Mouse (Mus musculus) gonadal fat pad, adult 2 months (tissue): Measurements from ENCODE around the gene Slc4a8. TPM values are rescaled to one million over a fixed set of nuclear protein-coding genes. Genes with fewer than 3 reads are reported as not detected.

Experiments
- DNase-seq: peaks from one replicate; pipeline ENCODE4 v3.0.0-alpha.2; 2012; ENCODE audit warnings: low read depth
- polyA plus RNA-seq: library from polyadenylated mRNA; depleted of rRNA; stranded (reverse); fragments of >200 nt; gene quantifications from 2 replicates; pipeline ENCODE4 v1.2.3, GENCODE M21; 2012; rRNA removed

The Slc4a8 gene
- polyA plus RNA-seq, 1 experiment: 14.2 TPM

DNA sequence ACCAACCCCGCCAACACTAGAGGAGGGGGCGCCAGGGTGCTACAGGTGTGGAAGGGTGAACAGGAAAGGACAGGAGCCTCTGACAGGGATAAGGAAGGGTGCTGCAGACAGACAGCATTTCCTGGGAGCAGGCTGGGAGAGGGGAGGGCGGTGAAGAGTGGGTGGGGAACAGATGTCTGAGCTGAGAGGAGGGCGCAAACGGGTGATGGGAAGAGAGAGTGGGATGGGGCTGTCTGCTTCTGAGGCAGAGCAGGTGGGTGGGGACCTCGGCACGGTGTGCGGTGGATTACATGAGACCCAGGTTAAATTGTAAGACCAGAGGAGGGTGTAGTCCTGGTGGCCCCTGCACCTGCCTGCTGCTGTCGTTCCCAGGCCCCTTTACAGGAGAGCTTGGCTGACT lies 68.2 kb downstream of the Slc4a8 start:
- DNase-seq: no peak

DNA sequence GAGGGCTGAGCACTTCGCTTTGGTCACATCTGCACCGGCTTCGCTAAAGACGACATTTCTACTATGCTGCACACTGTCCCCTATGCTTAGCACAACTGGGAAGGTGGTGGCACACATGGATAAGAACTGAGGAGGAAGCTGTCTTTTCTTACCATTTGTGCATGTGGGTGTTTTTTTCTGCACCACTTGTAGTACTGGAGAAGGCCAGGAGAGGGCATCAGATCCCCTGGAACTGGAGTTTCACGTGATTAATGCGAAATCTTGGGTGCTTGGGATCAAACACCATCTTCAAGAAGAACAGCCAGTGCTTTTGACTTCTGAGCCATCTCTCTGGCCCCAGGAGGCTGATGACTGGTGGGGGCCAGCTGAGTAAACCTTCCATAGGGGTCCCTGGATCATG lies 69.1 kb downstream of the Slc4a8 start:
- DNase-seq: no peak

DNA sequence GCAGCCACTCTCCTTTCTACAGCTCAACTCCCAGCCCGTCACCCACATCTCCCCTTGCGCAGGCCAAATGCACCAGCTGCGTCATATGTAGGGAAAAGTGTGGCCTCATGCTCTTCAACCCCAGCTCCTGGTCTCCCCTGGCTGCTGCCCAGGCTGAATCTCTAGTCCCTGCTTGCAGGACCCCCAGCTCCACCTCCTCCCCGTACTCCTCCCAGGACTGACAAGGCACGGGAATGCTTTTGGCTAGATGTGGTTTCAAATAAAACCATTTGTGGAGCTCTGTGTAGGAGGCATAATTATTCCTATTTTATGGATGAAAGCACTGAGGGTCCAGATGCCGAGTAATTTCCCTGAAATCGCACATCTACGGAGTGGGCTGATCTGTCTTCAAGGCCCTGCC lies 70.6 kb downstream of the Slc4a8 start:
- DNase-seq: no peak

DNA sequence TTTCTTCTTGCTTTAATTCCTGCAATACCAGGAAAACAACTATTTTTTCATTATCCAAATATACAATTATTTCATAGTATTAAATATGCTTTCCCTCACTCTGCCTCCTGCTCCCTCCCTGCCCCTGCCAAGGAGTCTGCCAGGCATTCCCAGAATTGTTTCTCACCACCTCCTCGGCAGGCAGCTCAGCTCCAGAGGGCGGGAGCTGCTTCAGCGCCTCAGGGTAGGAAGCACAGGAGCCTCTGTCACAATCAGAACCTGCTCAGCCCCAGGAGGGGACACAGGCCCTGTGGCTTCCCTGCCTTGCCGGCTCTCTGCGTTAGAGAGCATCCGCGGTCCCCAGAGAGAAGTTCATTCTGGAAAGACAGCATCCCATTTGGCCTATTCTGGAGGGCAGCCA lies 71.2 kb downstream of the Slc4a8 start:
- no peak for DNase-seq

DNA sequence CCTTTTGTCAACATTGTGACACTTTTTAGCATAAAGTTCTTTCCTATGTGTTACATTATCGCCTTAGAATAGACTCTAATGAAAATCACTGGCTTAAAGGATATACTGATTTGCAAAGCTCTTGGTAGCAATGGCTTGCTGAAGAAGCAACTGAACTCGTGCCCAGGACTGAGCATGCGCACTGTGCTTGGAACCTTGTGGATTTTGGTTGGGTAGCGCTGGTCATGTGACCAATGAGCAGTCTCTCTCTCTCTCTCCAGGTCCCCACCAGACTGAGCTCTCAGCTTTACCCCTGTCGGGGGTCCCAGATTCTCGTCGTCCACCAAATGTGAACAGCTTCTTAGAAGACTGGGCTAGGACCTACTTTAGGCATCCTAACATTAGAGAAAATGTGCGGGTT lies 75.2 kb downstream of the Slc4a8 start:
- DNase-seq: no peak

DNA sequence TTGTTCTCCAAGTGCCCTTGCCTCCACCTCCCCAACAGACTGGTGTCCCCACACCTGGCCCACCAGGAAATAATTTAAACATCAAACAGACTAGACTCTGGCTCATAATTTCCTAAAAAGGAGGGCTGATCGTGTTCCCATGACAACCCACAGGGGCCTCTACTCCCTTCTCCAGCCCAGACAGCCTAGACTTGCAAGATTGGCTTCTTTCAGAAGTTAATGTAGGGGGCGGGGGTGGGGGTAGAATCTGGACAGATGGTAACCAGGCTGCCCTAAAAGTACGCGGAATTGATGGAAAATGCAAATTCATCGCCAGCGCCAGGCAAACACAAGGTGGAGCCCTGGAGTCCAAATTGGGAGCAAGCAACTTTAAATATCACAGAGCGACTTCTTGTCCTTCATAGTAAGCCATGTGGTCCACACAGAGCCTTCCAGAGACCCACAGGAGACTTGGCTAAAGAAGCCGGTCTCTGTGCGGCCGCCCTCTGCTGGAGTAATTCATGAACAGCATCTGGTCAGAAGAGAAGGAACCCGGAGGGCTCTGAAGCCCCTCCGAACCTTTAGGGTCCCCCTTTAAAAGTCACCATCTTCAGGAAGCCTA lies 77.2 kb downstream of the Slc4a8 start:
- no peak for DNase-seq

DNA sequence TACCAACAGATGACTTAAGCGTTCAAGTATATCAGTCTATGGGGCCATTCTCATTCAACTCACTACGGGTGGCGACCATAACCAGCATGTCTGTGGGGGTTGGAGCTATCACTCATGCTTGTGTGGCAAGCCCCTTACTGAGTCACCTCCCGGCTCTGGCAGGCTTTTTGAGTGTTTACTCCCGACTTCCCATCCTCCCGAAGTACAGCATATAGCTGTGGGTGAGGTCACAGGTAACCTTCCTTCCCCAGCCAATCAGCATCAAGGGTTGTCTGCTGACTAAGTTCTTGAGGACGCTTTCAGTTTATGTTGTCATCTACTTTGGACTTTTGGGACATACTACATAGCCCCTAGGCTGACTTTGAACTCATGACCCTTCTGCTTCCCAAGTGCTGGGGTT lies 82.8 kb downstream of the Slc4a8 start:
- no peak for DNase-seq

DNA sequence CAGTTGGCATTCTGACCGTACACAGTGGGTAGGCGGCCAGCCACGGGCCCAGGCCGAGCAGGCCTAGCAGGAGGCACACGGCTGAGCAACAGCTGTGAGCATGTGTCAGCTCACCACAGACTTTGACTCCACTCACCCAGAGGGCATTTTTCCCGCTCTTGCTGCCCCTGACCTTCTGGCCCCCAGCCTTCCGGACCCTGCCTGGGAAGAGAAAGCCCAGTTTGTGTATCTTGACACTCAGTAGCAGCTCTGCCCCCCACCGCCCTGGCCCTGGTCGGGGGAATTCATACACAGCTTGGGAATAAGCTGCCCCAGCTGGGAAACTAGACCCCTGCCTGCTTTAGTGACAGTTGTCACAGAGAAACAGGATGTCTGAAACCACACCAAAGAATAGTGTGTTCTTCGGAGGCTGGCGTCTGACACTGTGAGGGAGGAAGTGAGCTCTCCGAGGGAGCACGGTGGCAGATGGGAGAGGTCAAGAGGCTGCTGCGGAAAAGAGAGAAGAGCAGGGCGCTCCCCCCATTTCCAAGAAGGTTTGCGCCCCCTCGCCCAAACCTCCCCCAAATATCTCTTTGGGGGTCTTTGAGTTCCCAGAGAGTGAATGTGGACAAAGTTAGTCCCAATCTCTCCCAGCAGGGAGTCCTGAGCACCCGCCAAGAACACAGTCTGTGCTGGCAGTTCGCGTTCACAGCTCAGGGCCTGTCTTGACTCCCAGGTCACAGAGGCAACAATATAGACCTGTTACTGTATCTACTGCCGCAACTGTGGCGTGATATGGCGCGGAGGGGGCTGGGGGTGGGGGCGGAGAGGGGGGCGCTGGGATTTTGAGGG lies 83.7 kb downstream of the Slc4a8 start:
- no peak for DNase-seq

DNA sequence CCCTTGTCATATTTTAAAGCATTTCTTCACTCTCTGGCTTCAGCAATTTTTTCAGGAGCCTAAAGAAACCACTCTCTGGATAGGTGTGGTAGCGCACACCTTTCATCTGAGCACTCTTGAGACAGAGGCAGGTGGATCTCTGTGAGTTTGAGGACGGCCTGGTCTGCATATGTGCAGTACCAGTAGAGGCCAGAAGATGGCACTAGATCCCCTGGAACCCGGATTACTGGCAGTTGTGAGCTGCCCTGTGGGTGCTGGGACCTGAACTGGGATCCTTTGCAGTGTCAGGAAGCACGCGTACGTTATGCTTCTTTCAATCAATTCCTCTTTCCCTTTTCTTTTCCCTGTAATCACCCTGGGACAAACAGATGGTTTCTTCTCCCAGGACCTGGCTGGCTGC lies 85.6 kb downstream of the Slc4a8 start:
- no peak for DNase-seq

DNA sequence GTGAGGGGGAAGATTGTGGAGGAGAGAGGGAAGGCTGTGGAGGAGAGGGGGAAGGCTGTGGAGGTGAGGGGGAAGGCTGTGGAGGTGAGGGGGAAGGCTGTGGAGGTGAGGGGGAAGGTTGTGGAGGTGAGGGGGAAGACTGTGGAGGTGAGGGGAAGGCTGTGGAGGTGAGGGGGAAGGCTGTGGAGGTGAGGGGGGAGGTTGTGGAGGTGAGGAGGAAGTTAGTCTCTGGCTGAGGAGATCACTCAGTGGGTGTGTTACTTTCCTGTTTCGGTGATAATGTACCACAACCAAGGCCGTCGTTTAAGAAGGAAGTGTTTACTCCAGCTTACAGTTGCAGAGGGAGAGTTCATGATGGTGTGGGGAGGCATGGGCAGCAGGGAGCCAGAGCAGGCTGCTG lies 96.0 kb downstream of the Slc4a8 start:
- DNase-seq: no peak

DNA sequence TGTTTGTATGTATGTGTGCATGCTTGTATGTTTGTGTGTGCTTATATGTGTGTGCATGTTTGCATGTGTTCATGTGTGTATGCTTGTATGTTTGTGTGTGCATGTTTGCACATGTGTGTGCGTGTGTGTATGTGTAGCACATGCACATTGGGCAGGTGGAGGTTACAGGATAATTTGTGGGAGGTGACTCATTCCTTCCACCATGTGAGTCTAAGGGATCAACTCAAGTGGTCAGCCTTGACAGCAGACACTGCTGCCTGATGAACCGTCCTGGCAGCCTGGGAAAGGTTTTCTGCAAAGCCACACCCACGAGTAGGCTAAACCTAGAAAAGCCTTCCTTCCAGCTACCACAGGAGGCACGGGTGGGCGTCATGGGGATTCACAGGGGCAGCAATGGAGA lies 99.3 kb downstream of the Slc4a8 start:
- DNase-seq: no peak

DNA sequence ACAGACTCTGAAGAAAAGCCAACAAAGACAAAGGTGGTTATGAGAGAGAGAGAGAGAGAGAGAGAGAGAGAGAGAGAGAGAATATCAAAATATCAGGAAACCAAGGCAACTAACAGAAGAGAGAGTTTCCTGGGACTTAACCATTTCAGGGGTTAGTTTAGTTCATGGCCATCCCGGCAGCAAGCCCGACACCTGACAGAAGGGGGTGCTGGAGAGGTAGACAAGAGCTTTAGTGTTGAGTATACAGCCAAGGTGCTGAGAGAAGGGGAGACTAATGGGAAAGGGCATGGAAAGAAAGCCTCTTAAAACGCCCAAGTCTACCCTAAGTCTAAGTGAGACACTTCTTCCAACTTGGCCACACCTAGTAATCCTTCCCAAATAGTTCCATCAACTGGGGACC lies 104.0 kb downstream of the Slc4a8 start:
- DNase-seq: no peak

DNA sequence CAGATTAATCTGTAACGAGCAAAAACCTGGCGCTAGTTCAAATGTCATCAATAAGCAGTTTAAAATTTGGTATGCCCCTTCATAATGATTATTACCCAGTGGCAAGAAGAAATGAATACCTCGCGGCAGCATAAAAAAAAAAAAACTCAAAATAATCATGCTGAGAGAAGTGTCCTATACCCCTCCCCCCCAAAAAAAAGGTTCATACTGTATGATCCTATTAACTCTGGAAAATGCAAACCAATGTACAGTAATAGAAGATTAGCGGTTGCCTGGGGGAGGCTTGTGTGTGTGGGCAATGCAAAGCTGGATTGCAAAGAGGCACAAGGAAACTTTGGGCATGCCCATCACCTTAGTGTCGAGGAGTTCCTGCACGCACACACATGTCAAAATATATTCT lies 108.0 kb downstream of the Slc4a8 start, which contains the start of gene Scn8a:
Scn8a (plus strand) TSS at position 301 of the 400 bp plus-strand sequence.
- DNase-seq: no peak

DNA sequence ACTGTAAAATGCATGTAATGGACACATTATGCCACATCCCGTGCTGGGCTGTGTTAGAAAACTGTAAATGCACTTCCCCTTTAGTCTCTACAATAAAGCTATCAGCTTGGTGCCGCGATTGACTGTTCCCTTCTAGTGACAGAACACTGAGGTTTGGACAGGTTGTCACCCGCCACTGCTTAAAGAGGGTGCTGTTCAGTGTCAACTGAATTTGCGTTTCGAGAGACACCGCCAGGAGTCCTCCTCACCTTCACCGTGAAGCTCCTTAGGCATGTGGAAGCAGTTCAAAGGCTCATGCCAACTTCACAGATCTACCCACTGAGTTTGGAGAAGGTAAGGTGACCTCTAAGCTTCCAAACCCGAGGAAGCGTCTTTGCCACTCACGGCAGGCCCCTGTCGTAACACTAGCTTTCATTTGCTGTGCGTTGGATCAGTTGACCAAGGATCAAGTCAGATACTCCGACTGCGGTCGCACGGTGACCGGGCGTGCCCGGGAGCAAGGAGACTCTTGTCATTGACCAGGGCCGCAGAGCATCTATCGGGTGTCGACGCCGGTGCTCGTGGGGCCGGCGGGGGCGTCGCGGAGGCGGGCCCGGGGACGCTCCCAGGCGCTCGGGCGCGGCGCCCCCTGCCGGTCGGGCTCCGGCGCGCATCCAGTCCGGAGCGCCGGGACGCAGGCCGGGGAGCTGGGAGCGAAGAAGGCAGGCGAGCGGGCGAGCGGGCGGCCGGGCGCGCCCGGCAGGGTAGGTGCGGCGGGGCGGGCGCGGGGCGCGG lies 108.6 kb downstream of the Slc4a8 start:
- no peak for DNase-seq

DNA sequence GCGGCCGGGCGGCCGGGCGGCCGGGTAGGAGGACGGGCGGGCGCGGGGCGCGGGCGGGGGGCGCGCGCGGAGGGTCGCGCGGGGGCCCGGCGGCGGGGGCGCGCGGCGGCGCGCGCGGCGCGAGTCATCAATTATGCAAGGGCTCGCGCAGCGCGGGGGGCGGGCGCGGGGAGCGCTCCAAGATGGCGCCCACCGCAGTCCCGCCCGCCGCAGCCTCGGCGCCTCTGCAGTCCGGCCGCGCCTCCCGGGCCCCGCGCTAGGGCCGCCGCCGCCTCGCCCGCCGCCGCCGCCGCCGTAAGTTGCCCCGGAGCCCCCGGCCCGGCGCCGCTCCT lies 109.2 kb downstream of the Slc4a8 start:
- no peak for DNase-seq

DNA sequence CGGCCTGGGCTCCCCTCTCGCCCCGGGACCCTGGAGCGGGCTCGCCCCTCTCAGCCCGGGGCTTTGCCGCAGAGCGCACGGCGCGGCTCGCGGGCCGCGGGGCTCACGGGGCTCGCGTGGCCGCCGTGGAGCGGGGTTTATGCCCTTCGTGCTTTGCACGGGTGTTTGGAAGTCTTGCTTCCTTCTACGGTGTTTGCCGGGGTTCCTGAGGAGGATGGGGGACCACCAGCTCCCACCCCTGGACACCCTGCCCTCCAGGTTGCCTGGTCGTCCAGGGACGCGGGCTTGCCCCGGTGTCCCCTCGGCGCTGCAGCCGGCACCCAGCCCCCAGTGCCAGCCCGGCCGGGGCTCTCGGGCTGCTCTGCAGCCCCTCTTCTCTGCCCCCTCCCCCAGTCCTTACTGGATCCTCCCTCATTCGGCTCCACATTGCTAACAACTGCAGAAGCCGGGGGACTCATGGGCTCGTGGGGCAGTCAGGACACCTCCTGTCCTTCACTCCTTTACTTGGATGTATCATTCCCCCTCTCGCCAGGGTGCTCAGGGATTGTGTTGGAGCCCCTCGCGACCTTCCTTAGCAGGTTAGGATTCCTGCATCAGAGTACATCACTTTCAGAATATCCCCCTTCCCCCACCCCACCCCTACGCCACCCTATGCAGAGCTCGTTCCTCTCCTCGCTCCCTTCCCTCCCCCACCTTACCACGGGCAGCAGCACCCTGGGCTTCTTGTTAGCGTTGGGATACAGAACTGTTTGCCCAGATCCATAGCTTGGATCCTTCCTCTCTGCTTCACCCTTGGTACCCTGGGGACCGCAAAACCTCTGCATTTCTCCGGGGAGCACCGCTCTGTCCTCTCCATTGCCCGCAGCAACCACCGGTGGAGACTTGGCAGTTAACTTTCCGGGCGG lies 109.8 kb downstream of the Slc4a8 start:
- no peak for DNase-seq

DNA sequence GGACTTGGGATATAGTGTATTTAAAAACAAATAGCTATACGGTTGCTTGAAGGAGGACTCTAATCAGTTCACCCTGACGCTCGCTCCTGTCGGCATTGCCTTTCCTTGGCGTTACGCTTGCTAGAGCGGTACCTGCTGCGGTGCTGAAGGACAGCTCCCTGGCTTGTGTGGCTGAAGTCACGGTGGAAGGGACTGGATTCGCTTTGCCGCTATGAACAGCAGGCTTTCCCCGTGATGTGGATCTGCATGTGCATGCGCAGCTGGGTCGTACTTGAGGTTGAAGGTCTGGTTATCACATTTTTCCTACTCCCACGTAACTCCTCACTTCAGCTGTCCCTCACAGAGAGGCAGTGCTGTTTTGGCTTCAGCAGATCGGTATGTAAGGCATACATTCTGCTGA lies 111.6 kb downstream of the Slc4a8 start:
- DNase-seq: peak; percentile 3

Other genes starting within 250 kb of the Slc4a8 start
- gene Tfcp2, start 209.7 kb upstream of the Slc4a8 start, polyA plus RNA-seq: 11.4 and 14.6 TPM in 2 replicates
- gene Pou6f1, start 161.8 kb upstream of the Slc4a8 start, polyA plus RNA-seq: 30.3 and 39.2 TPM in 2 replicates
- 863 and 939 TPM in 2 replicates for gene Dazap2, start 146.4 kb upstream of the Slc4a8 start, polyA plus RNA-seq
- 94.8 and 140 TPM in 2 replicates for gene Smagp, start 124.8 kb upstream of the Slc4a8 start, polyA plus RNA-seq
- 2.1 and 2.6 TPM in 2 replicates for gene Bin2, start 92.2 kb upstream of the Slc4a8 start, polyA plus RNA-seq
- 26.0 and 89.9 TPM in 2 replicates for gene Cela1, start 73.8 kb upstream of the Slc4a8 start, polyA plus RNA-seq
- 3.7 and 5.2 TPM in 2 replicates for gene Galnt6, start 32.4 kb upstream of the Slc4a8 start, polyA plus RNA-seq
- gene Scn8a, start 108.1 kb downstream of the Slc4a8 start, polyA plus RNA-seq: 1.1 and 1.6 TPM in 2 replicates